Mouse (Mus musculus) cerebellum, adult 2 months (tissue): Measurements from ENCODE around the gene Snrpd3.

Experiments
- CTCF ChIP-seq: fragments of 200-500 bp; IDR thresholded peaks from 2 replicates; pipeline ENCODE4 v1.5.1; 2011; ENCODE audit warnings: low read depth, mild to moderate bottlenecking, control low read depth, low read length, moderate library complexity, borderline replicate concordance; ENCODE audit not compliant: insufficient read depth
- POLR2A ChIP-seq: fragments of 200-500 bp; IDR thresholded peaks from 2 replicates; pipeline ENCODE4 v1.6.1; 2011; ENCODE audit warnings: low read length, control low read depth, borderline replicate concordance; ENCODE audit not compliant: insufficient read depth

GRCm38 (mm10) chr10:75495921-75496320 is 21.4 kb upstream of the Snrpd3 start:
- TF ChIP-seq POLR2A (no peak), CTCF (no peak)
